Mouse (Mus musculus): ENCODE data around the gene Apold1.

Apold1 gene

GRCm38 (mm10) chr6:134972096-134972495 lies 9.4 kb upstream of the Apold1 start:
- DNase-seq (ENCODE audit: low spot score in 2 of 2): no peak

- DNase-seq (ENCODE audit: low spot score in 2 of 2): no peak
Measured at GRCm38 (mm10) chr6:134976628-134977027, 4.9 kb upstream of the Apold1 start.

GRCm38 (mm10) chr6:134983529-134984370 lies 2.2 kb downstream of the Apold1 start:
- DNase-seq (ENCODE audit: low spot score in 2 of 2): peak; percentile 90 to 91

GRCm38 (mm10) chr6:134984748-134985147 lies 3.2 kb downstream of the Apold1 start:
- DNase-seq (ENCODE audit: low spot score in 2 of 2): no peak

- DNase-seq (ENCODE audit: low spot score in 2 of 2): no peak
Measured at GRCm38 (mm10) chr6:134988377-134988776, 6.9 kb downstream of the Apold1 start.

- no peak for DNase-seq (ENCODE audit: low spot score in 2 of 2)
Measured at GRCm38 (mm10) chr6:134990674-134991073, 9.2 kb downstream of the Apold1 start.

GRCm38 (mm10) chr6:134994031-134994651 lies 12.6 kb downstream of the Apold1 start:
- peak; percentile 64 to 65 for DNase-seq (ENCODE audit: low spot score in 2 of 2)

- DNase-seq (ENCODE audit: low spot score in 2 of 2): peak; percentile 33 to 70
Measured at GRCm38 (mm10) chr6:134994985-134995384, 13.5 kb downstream of the Apold1 start.

- DNase-seq (ENCODE audit: low spot score in 2 of 2): no peak
Measured at GRCm38 (mm10) chr6:134996918-134997317, 15.4 kb downstream of the Apold1 start.

- no peak for DNase-seq (ENCODE audit: low spot score in 2 of 2)
Measured at GRCm38 (mm10) chr6:134998076-134998475, 16.6 kb downstream of the Apold1 start.

GRCm38 (mm10) chr6:134998781-134999180 lies 17.3 kb downstream of the Apold1 start:
- no peak for DNase-seq (ENCODE audit: low spot score in 2 of 2)

- DNase-seq (ENCODE audit: low spot score in 2 of 2): no peak
Measured at GRCm38 (mm10) chr6:135000272-135000671, 18.8 kb downstream of the Apold1 start.

GRCm38 (mm10) chr6:135001991-135002390 lies 20.5 kb downstream of the Apold1 start:
- no peak for DNase-seq (ENCODE audit: low spot score in 2 of 2)

- no peak for DNase-seq (ENCODE audit: low spot score in 2 of 2)
Measured at GRCm38 (mm10) chr6:135006372-135006771, 24.9 kb downstream of the Apold1 start.

- peak; percentile 96 to 97 for DNase-seq (ENCODE audit: low spot score in 2 of 2)
Measured at GRCm38 (mm10) chr6:135011048-135011733, 29.7 kb downstream of the Apold1 start, which contains the start of gene Ddx47. Ddx47 (plus strand) TSS chr6:135011612.

GRCm38 (mm10) chr6:135011734-135012116 lies 30.2 kb downstream of the Apold1 start:
- no peak for DNase-seq (ENCODE audit: low spot score in 2 of 2)

- DNase-seq (ENCODE audit: low spot score in 2 of 2): no peak
Measured at GRCm38 (mm10) chr6:135017211-135017610, 35.7 kb downstream of the Apold1 start.

GRCm38 (mm10) chr6:135019564-135019963 lies 38.0 kb downstream of the Apold1 start:
- DNase-seq (ENCODE audit: low spot score in 2 of 2): no peak

GRCm38 (mm10) chr6:135021633-135022032 lies 40.1 kb downstream of the Apold1 start:
- no peak for DNase-seq (ENCODE audit: low spot score in 2 of 2)

GRCm38 (mm10) chr6:135023379-135023778 lies 41.9 kb downstream of the Apold1 start:
- DNase-seq (ENCODE audit: low spot score in 2 of 2): no peak

GRCm38 (mm10) chr6:135024781-135025420 lies 43.4 kb downstream of the Apold1 start:
- no peak for DNase-seq (ENCODE audit: low spot score in 2 of 2)

GRCm38 (mm10) chr6:135026232-135026631 lies 44.7 kb downstream of the Apold1 start:
- peak in 1 of 2 experiments; percentile 29 for DNase-seq (ENCODE audit: low spot score in 2 of 2)
